Mouse (Mus musculus) lung, postnatal 36 days (tissue): ENCODE data around the gene 4931414P19Rik.
"Not testable (repeated sequence)": the region's sequence is repeated elsewhere in the genome, so short reads cannot be mapped to it uniquely, and the experiment has no call there.

Experiments used
- DNase-seq: peaks from one replicate; pipeline ENCODE4 v3.0.0; 2022; ENCODE audit warnings: mixed read lengths

4931414P19Rik gene

DNA sequence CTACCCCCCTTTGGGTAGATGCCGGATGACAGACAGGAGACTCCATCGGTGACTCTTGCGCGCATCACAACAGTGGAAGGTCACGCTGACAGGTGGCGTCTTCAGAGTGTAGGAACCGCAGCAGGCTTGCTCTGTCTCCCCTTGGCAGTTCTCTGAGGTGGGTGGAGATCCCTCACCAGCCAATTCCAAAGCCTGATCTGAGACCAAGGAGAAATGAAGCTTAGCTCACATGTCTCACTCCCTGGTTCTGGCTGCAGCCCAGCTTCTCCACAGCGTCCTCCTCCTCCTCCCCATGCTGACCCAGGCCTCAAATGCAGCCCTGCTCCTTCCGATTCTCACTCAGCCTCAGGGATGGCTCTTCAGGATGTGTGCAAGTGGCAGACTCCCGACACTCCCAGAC, 19.2 kb upstream of the 4931414P19Rik start:
- DNase-seq, result no peak

DNA sequence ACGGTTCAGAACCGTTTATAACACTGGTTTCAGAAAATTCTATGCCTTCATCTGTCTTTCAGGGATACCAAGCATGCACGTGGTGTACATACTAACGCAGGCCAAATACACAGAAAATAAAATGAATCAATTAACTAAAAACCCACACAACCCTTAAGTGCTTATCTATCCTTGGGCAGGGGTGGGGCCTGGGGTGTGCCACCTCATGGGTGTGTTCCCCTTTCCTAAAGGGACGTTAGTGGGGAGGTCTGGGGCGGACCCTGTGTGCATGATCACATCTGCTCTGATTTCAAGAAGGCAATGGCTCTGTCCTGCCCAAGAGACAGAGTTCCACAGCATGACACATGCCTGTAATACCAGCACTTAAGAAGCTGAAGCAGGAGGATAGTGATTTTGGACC, 17.5 kb upstream of the 4931414P19Rik start:
- no peak for DNase-seq

GRCm38 (mm10) chr14:54621133-54621532, 15.3 kb upstream of the 4931414P19Rik start, which contains the start of gene Psmb11:
Gene Psmb11 (plus strand): TSS chr14:54621433.
- no peak for DNase-seq

- DNase-seq, result peak; percentile 94
Measured at GRCm38 (mm10) chr14:54617897-54618365, 12.1 kb upstream of the 4931414P19Rik start, which contains the start of gene Psmb5. Gene Psmb5 (minus strand): TSS chr14:54618022.

DNA sequence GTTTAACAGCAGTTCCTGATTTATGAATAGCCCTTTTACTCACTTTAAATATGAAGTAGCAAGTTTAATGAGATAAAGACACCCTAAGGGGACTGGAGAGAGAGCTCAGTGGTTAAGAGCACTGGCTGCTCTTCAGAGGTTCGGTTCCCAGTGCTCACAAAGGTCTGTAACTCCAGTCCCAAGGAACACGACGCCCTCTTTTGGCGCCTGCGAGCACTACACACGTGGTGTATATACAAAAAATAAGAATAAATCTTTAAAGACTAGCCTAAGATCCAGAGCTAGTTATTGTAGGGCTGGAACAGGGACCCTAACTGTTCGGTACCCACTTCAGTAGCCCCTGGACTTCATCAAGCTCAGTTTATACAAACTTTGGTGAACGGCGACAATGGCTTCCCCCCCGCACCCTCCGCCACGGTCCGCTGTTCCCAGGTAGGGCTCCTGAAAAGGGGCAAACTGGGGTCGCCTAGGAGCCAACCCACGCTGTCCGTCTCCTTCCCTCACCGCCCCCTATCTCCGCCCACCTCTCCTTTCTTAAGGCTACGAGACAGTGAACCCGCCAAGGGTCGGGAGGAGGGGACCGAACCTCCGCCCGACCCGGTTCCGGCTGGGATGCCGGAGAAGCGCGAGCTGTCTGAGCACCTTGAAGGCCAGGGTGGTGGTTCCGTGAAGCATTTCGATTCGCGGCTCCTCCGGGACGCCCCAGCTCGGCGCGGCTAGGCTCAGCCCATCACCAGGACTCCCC, 11.5 kb upstream of the 4931414P19Rik start:
- DNase-seq, result no peak

DNA sequence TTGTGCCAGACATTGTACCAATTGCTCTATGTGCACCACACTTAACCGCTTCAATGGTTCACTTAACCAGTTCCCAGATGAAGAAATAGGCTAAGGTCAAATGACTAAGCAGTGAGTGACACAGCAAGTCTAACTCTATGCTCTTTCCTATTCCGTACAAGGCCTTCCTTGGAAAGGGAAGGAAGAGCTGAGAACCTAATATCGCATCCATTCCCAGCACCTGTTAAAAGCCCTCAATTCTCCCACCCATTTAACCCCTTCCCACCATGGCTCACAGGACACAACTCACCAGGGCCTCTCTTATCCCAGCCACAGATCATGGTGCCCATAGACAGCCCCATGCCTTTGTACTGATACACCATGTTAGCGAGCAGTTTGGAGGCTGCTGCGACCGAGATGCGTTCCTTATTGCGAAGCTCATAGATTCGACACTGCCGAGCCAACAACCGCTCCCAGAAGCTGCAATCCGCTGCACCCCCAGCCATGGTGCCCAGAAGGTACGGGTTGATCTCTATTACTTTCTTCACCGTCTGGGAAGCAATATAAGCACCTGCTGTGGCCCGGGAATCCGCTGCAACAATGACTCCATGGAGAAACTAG, 10.5 kb upstream of the 4931414P19Rik start:
- DNase-seq, result no peak

- DNase-seq, result not testable (repeated sequence)
Measured at GRCm38 (mm10) chr14:54614130-54614529, 8.3 kb upstream of the 4931414P19Rik start.

DNA sequence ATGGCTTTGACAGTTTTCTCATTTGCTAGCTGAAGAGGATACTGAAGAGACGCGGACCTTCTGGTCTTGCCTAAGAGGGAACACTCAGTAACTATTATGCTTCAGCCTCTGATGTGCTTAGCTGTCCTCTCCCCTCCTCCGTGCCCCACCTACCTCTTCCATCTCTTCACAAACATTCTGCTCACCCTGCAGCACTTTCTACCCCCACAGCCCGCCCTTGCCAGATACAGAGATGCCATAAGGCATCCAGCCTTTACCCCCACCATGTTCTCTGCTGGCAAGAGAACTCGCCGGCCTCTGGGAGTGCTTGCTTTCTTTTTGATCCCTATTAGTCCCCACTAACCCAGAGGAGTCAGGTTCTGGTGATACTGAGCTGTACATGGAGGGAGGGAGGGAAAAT, 4.9 kb upstream of the 4931414P19Rik start:
- no peak for DNase-seq

- peak; percentile 51 for DNase-seq
Measured at GRCm38 (mm10) chr14:54609962-54610361, 4.2 kb upstream of the 4931414P19Rik start.

- no peak for DNase-seq
Measured at GRCm38 (mm10) chr14:54609245-54609644, 3.5 kb upstream of the 4931414P19Rik start.

DNA sequence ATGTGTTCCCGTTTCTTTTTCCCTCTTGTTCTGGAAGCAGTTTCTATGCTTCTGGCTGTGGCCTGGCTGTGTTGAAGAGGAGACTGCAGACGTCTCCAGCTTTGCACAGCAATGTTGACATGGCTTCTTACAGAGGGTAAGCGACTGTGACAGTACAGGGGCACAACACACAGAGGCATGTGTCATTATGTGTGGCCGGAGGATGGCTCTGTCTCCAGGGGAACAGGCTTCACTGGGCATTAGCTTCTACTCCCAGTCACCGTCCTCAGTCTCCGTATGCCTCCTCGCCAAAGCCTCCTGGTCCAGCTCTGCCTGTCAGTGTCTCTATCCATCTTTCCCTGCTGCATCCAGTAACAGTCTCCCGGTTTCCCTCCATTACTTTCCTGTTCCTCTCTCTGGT, 1.4 kb upstream of the 4931414P19Rik start:
- DNase-seq, result no peak

- DNase-seq, result no peak
Measured at GRCm38 (mm10) chr14:54603686-54604085, 2.1 kb downstream of the 4931414P19Rik start.

GRCm38 (mm10) chr14:54603038-54603654, 2.6 kb downstream of the 4931414P19Rik start:
- DNase-seq, result peak; percentile 98

DNA sequence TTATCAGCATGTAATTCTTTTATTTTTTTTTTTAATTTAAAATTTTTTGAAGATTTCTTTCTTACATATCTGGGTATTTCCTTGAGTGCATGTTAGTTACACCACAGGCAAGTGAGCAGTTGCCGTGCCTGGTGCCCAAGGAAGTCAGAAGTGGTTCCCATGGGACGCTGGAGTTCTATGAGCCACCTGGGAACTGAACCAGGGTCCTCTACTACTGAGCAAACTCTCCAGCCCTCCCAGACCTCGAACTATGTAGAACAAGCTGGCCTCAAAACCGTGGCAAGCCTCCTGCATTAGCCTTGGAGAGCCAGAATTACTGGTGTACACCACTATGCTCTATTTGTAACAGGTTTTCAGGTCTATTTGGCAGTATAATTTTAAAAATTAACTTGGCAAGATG, 3.2 kb downstream of the 4931414P19Rik start:
- DNase-seq, result no peak

DNA sequence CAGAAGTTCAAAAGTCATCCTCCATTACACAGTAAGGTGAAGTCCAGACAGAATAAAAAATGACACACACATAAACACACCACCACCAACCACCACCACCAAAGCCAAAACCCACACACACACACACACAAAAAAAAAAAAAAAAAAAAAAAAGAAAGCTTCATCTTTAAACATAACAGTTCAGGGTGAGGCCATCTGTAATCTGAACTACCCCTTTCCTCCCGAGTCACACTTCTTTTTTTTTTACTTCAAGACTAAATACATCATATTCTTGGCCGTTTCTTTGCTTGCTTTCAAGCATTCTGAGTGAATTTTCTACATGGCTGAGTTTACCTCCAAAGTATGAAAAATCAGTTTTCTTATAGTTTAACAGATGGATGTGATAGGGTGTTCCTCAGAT, 4.2 kb downstream of the 4931414P19Rik start:
- no peak for DNase-seq

GRCm38 (mm10) chr14:54597084-54597483, 8.7 kb downstream of the 4931414P19Rik start:
- no peak for DNase-seq

GRCm38 (mm10) chr14:54594631-54595414, 11.0 kb downstream of the 4931414P19Rik start:
- no peak for DNase-seq

DNA sequence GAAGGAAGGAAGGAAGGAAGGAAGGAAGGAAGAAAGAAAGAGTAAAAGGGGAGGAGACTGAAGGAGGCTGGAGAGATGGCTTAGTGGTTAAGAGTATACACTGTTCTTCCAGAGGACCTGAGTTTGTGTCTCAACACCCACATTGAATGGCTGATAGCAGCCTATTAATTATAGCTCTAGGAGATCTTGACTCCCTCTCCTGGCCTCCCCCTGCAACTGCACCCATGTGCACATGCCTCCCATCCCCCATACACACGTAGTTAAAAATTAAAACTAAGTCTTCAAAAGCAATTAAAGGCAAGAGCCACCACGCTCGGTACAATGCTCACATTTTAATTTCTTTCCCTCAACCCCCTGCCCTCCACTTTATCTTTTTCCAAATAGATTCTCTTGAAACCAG, 11.7 kb downstream of the 4931414P19Rik start:
- no peak for DNase-seq

DNA sequence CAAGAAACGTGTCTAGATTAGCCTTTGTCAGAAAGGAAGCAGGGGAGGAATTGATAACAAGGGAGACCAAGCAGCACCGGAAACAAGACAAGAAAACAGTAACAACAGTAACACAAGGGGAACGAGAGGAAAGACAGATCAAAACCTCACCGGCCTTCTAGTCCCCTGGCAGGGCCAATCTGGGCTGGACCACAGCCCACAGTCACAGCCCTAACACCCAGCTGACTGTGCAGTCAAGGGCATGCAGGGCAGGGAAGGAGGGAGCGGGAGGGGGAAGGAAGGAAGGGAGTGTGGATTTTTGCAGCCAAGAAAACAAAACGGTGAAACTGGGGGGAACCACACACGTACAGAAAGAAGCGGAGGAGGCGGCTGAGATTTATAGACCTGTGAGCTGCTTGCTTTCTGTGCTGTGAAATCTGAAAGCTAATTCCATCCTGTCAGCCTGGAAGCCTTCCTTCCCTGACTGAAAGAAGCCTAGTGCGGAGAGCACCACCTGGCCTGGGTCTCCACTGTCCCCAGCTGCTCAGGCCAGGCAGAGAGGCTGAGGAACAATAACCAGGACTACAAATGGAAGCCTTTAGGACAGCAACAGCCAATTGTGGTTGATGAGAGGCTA, 13.4 kb downstream of the 4931414P19Rik start:
- no peak for DNase-seq

DNA sequence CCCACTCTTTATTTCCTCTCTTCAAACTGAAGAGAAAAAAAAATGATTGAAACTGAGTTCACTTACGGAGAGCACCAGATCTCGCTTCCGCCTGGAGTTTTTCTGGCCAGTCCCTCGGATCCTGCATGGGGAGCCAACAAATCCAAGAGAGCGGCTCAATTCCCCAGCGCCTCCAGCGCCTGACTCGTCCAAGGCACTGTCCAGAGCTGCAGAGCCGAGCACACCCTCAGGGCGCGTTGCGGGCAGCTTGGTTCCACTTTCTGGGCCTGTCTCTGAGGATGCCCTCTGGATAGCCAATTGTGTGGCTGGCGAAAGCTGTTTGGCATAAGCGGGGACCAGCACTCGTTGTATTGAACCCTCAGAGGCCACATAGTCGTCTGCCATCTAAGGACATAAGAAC, 14.7 kb downstream of the 4931414P19Rik start:
- DNase-seq, result no peak

DNA sequence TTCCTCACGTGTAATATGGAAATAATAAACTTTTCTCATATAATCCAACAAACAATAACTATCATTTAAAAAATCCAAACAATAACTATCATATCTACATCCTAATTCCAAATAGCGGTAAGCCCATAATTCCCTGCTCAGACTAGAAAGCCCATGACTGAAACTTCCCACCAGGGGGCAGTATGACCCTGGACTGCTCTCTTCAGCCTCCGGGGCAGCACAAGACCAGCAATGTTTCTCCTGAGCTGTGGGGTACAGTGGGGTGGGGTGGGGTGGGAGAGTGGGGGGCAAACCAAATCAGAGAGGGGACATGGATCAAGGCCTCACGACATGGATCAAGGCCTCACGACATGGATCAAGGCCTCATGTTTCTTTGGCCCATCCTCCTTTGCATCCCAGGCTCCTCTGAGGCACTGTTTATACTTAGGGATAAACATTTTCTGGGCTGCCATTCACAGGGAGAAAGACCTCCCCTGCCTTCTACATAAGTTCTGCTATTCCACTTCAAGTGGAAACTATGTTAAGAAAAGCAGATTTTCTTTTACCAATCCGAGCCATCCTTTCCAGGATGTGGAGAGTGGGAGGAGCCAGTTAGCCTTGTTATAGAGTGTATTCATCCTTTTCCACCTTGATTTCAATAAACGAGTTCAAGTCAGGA, 22.0 kb downstream of the 4931414P19Rik start:
- peak; percentile 83 for DNase-seq

GRCm38 (mm10) chr14:54582536-54582935, 23.3 kb downstream of the 4931414P19Rik start:
- no peak for DNase-seq
